Mouse (Mus musculus): Measurements from ENCODE around the gene Dip2b.
A peak's percentile ranks its signal among the peaks of the same experiment; 100 is the strongest.
"Not testable (repeated sequence)": the region's sequence is repeated elsewhere in the genome, so short reads cannot be mapped to it uniquely, and the experiment has no call there.

Dip2b gene

DNA sequence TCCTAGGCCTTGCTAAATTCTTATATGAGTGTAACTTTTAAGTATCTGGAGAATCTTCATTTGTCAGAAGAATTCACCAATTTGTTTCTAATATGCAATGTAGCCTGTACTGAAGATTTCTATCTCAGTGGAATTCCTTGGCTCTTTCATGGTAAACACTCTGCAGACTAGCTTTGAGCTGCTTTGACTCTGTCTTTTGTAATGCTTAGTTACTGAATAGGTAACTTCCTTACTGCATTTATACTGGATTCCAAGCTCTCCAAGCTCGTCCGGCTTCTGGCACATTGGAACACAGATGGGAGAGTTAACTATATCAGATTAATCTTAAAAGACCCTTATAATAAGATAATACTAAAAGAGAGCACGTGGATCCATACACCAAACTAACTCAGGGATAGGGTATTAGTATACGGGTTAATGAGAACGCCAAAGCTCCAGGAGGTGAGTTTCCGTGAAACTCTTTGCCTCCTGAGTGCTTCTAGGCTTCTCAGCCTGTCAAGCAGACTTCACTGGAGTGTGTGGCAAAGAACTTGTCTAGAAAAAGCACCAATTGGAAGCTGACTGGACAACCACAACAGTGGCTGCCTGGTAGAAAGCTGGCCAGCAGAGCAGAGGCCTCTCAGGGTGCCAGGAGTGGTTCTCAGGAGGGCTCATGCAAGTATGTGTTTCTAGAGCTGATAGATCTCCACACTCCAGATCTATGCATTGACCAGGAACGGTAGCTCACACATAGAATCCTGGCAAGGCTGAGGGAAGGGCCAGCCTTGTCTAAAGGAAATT lies 220.4 kb downstream of the Dip2b start:
- peak; percentile 52 for DNase-seq (ENCODE audit: low read depth, low spot score)

DNA sequence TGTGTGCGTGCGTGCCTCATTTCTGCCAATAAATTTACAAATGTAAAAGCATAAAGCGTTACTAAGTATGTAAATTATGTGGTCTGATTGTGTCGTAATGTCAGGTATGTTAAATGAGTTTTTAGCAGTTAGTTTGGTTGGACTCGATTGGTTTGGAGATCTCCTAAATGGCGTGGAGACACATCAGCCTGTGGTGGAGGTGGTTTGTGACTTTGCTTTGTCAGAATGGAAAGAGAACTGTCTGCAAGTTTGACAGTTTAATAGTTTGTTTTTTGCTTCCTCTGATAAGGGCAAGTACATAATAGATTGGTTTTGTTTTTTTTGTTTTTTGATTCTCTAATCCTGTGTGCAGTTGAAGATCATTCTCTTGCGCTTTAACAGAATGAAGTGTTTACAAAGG lies 221.9 kb downstream of the Dip2b start:
- not testable (repeated sequence) for DNase-seq (ENCODE audit: low read depth, low spot score)

DNA sequence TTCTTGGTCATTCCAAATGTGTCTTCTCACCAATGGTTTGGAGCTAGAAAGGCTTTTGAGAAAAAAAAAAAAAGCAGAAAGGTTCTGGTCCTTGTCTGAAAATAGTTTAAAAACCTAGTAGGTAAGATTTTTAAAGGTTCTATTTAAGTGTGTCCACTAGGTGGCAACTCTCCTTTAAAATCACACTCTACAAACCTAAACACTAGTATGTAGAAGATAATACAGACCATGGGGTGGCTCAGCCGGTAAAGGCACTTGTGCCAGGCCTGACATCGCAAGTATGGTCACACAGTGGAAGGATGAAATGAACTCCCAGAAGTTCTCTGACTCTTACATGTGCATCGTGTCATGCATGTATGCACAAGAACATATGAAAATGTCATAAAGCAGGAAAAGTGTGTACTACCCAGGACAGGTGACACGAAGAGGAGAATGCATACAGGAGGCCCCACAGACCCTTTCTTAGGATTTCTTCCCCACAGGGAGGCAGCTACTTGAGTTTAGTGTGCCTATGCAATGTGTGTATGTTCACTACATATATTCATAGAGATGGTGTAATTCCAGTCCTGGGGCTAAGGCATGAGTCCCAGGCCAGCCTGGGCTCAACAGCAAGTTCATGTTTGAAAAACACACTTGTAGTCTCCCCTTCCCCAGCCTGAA lies 224.9 kb downstream of the Dip2b start:
- peak; percentile 72 for DNase-seq (ENCODE audit: low read depth, low spot score)

DNA sequence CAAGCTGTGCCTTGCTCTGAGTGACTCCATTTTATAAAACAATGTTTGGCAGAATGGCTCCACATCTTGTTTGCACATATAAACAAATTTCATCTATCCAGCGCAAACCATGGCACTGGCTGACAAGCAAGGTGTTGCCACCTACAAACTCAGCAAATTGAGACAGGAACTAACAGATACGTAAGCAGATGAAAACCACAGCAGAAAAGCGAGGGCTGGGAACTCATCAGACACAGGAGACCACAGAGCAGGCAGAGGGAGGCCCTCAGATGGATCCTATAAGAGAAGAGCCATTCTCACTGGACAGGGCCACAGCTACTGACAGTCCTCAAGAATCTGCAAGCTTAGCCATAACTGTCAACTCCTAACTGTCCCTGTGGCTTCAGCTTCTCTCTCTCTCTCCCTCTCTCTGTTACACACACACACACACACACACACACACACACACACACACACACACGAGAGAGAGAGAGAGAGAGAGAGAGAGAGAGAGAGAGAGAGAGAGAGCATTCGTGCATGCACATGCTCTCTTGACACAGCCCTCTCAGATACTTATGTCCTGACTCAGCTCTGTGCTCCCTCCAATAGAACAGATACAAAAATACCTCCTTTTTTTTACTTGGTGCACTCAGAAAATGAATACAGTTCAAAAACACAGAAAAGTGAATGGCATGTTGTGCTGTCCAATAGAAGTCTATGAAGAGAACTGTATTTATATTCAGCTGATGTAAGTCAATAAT lies 227.3 kb downstream of the Dip2b start:
- DNase-seq (ENCODE audit: low read depth, low spot score), result no peak

DNA sequence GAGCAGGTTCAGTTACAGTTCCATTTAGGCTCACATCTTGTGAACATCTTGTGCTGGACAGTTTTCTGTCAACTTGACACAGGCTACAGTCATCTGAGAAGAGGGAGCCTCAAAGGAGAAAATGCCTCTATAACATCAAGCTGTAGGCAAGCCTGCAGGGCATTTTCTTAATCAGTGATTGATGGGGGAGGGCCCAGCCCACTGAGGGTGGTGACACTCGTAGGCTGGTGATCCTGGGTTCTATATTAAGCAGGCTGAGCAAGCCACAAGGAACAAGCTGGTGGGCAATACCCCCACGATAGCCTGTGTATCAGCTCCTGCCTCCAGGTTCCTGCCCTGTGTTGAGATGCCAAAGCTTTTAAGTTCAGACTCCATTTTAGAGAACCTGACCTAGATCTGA lies 230.5 kb downstream of the Dip2b start:
- DNase-seq (ENCODE audit: low read depth, low spot score), result peak; percentile 54
